Mouse (Mus musculus): ENCODE data around the gene Gm2897.
"Not testable (repeated sequence)": the region's sequence is repeated elsewhere in the genome, so short reads cannot be mapped to it uniquely, and the experiment has no call there.

DNA sequence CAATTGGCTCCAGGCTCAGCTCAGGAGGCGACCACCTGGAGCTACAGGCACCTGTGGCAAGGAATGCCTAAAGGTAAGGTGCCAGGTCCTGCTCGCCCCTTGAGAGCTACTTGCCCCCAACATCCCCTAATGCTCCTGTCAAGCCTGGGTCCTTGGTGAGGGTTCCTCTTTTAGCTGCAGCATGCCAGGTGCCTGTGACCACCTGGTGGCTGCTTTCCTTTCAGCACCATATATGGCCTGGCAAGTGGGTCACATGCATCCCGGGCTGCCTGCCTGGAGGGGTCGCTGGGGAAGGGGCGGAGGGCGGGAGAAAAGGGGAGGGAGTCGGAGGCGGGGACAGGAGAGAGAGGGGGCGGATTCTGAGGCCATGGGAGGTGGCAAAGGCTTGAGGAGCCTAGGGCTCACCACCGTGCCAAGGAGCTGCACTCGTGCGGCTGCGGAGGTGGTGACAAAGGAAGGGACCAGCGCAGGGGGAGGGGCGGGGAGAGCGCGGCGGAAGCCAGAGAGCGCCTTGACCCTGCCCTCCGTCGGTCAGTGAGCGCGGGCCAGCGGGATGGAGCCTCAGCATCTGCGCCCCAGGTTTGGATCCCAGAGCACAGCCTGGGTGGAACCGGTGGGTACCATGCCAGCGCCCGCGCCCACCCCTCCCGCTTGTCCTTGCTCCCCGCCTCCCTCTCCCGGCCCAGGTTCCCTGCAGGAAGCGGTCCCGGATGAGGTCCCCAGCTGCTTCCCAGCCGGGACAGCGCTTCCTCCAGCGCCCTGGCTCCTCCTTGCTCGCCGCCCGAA lies at the start of gene Gm2897:
- not testable (repeated sequence) for TF ChIP-seq POLR2AphosphoS2 (IDR thresholded peaks at IDR 0.05; ENCODE audit: low read depth, low read length); KAT2A (IDR thresholded peaks at IDR 0.05; ENCODE audit: insufficient replicate concordance, low read length); SIN3A (IDR thresholded peaks at IDR 0.05; ENCODE audit: low read length); EP300 (IDR thresholded peaks at IDR 0.05; ENCODE audit: low read length); POLR2A (IDR thresholded peaks at IDR 0.05; ENCODE audit: low read depth, low read length)
